Mouse (Mus musculus) olfactory bulb, adult 2 months (tissue): Measurements from ENCODE around the gene Lrrc28.

ENCODE experiments used
- CTCF ChIP-seq: fragments of 200-500 bp; IDR thresholded peaks from 2 replicates; pipeline ENCODE4 v1.5.1; 2012; ENCODE audit warnings: low read depth, mild to moderate bottlenecking, low read length, moderate library complexity; ENCODE audit not compliant: insufficient read depth
- POLR2A ChIP-seq: fragments of 200-500 bp; IDR thresholded peaks from 2 replicates; pipeline ENCODE4 v1.6.1; 2012; ENCODE audit warnings: mild to moderate bottlenecking, low read depth, low read length, moderate library complexity; ENCODE audit not compliant: insufficient read depth

GRCm38 (mm10) chr7:67678878-67679499 is 33.9 kb upstream of the Lrrc28 start:
- TF ChIP-seq POLR2A (no peak), CTCF (no peak)
